ENCODE assay signal across 13 mouse cellular contexts in the genomic region with DNA sequence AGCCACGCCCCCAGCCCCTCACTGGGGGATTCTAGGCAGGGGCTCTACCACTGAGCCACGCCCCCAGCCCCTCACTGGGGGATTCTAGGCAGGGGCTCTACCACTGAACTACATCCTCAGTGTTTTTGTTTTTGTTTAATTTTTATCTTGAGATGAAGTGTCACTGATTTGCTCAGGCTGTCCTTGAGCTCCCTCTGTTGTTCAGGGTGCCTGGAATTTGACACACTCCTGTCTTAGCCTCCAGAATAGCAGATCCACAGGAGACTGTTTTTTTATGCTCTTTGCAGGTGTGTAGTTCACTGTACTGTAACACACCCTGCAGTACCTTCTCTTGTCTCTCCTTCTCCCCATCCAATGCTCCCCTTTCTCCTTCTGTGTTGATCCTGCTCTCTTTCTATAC.
DNase-seq lines count a peak whose midpoint lies in the region; ATAC-seq and TF ChIP-seq lines count a peak whose summit lies in the region.
"Had no signal": no experiment of that assay in that cellular context is flagged by ENCODE, and none has a peak within 500 bp of the region (broad histone marks: within the 10 kb centered on the region; RNA-seq: fewer than 3 reads in every experiment).

No protein-coding gene starts in this region.

- no peaks in the 10 kb centered on the region for H3K4me1 ChIP-seq in intestine, postnatal 0 days (replicated peaks; ENCODE audit: control insufficient read depth, insufficient read depth, low read length)
- H3K4me1 ChIP-seq in intestine, embryonic 16.5 days (ENCODE audit: control insufficient read depth, insufficient read depth, low read length), result no peaks in the 10 kb centered on the region
- H3K4me1 ChIP-seq in lung, adult 2 months (ENCODE audit: control insufficient read depth, insufficient read depth, low read length), result no peaks in the 10 kb centered on the region
- H3K4me1 ChIP-seq in stomach, postnatal 0 days (replicated peaks; ENCODE audit: control insufficient read depth, insufficient read depth), result no peaks in the 10 kb centered on the region
- H3K4me1 ChIP-seq: limb, embryonic 10.5 days; midbrain, embryonic 12.5 days had no signal

- H3K9me3 ChIP-seq in intestine, postnatal 0 days (ENCODE audit: control insufficient read depth), result no peaks in the 10 kb centered on the region
- no peaks in the 10 kb centered on the region for H3K9me3 ChIP-seq in intestine, embryonic 16.5 days (ENCODE audit: control insufficient read depth, low read length)
- H3K9me3 ChIP-seq in stomach, postnatal 0 days (ENCODE audit: control insufficient read depth, low read length), result no peaks in the 10 kb centered on the region
- H3K9me3 ChIP-seq: embryonic facial prominence, embryonic 15.5 days; forebrain, embryonic 15.5 days; limb, embryonic 10.5 days; midbrain, embryonic 12.5 days; neural tube, embryonic 13.5 days had no signal

- H3K27ac ChIP-seq in intestine, postnatal 0 days (ENCODE audit: low read depth, low read length), result no peak overlapping the region
- no peak overlapping the region for H3K27ac ChIP-seq in intestine, embryonic 16.5 days (ENCODE audit: low read length)
- H3K27ac ChIP-seq in stomach, postnatal 0 days (replicated peaks), result no peak overlapping the region
- H3K27ac ChIP-seq: embryonic facial prominence, embryonic 15.5 days; forebrain, embryonic 15.5 days; limb, embryonic 10.5 days; midbrain, embryonic 12.5 days; neural tube, embryonic 13.5 days had no signal

- no peaks in the 10 kb centered on the region for H3K36me3 ChIP-seq in intestine, postnatal 0 days (ENCODE audit: control insufficient read depth, insufficient read depth)
- H3K36me3 ChIP-seq in intestine, embryonic 16.5 days (ENCODE audit: control insufficient read depth, insufficient read depth, low read length), result no peaks in the 10 kb centered on the region
- no peaks in the 10 kb centered on the region for H3K36me3 ChIP-seq in stomach, postnatal 0 days (ENCODE audit: control insufficient read depth, insufficient read depth, low read length)
- H3K36me3 ChIP-seq: embryonic facial prominence, embryonic 15.5 days; forebrain, embryonic 15.5 days; limb, embryonic 10.5 days; midbrain, embryonic 12.5 days; neural tube, embryonic 13.5 days had no signal

- TF ChIP-seq EP300 in stomach, postnatal 0 days (optimal IDR thresholded peaks at IDR 0.05), result no peak

- no peak overlapping the region for H3K4me2 ChIP-seq in intestine, postnatal 0 days (replicated peaks; ENCODE audit: low read depth)
- no peak overlapping the region for H3K4me2 ChIP-seq in intestine, embryonic 16.5 days (ENCODE audit: low read depth, low read length)
- no peak overlapping the region for H3K4me2 ChIP-seq in stomach, postnatal 0 days (replicated peaks; ENCODE audit: low read depth)
- H3K4me2 ChIP-seq: embryonic facial prominence, embryonic 15.5 days; forebrain, embryonic 15.5 days; midbrain, embryonic 12.5 days; neural tube, embryonic 13.5 days had no signal

- no peak for ATAC-seq in intestine, postnatal 0 days
- ATAC-seq in intestine, embryonic 16.5 days, result no peak
- no peak for ATAC-seq in stomach, postnatal 0 days (ENCODE audit: low FRiP score, low TSS enrichment)
- ATAC-seq in megakaryocyte-erythroid progenitor cell, adult 5-6 weeks (replicated peaks; ENCODE audit: low FRiP score, low TSS enrichment, poor library complexity, severe bottlenecking), result no peak
- ATAC-seq: forebrain, embryonic 15.5 days had no signal

- no peaks in the 10 kb centered on the region for H3K27me3 ChIP-seq in intestine, postnatal 0 days (replicated peaks; ENCODE audit: control insufficient read depth, insufficient read depth, low read length)
- H3K27me3 ChIP-seq in intestine, embryonic 16.5 days (replicated peaks; ENCODE audit: control insufficient read depth, insufficient read depth, low read length), result no peaks in the 10 kb centered on the region
- H3K27me3 ChIP-seq in stomach, postnatal 0 days (ENCODE audit: control insufficient read depth, insufficient read depth, low read length), result no peaks in the 10 kb centered on the region
- H3K27me3 ChIP-seq: embryonic facial prominence, embryonic 15.5 days; forebrain, embryonic 15.5 days; midbrain, embryonic 12.5 days; neural tube, embryonic 13.5 days had no signal

- 82% methylated on average over 2 of the region's 2 CpGs for WGBS in intestine, postnatal 0 days
- 80% methylated on average over 2 of the region's 2 CpGs for WGBS in intestine, embryonic 16.5 days
- WGBS in lung, adult 2 months, result 67% methylated on average over 2 of the region's 2 CpGs
- 71% methylated on average over 2 of the region's 2 CpGs for WGBS in stomach, postnatal 0 days

- no peak overlapping the region for H3K4me3 ChIP-seq in intestine, postnatal 0 days (ENCODE audit: low read depth, low read length)
- no peak overlapping the region for H3K4me3 ChIP-seq in intestine, embryonic 16.5 days (ENCODE audit: low read length)
- no peak overlapping the region for H3K4me3 ChIP-seq in lung, adult 2 months (replicated peaks; ENCODE audit: extremely low read depth, low read depth, low read length)
- no peak overlapping the region for H3K4me3 ChIP-seq in stomach, postnatal 0 days (ENCODE audit: low read depth, low read length)
- H3K4me3 ChIP-seq: embryonic facial prominence, embryonic 15.5 days; forebrain, embryonic 15.5 days; limb, embryonic 10.5 days; midbrain, embryonic 12.5 days; neural tube, embryonic 13.5 days had no signal

- peak; percentile 20 for DNase-seq in lung, postnatal 36 days
- no peak for DNase-seq in lung, adult 2 months
- DNase-seq in R1 (ENCODE audit: low read depth, low spot score), result peak; percentile 27
- DNase-seq in stomach, postnatal 0 days (ENCODE audit: low spot score), result no peak
- DNase-seq: gastrocnemius, postnatal 25 days had no signal

- no peak for TF ChIP-seq POLR2A in lung, adult 2 months (IDR thresholded peaks at IDR 0.05; ENCODE audit: borderline replicate concordance, extremely low read depth, low read depth, low read length)

- H3K9ac ChIP-seq in intestine, postnatal 0 days (ENCODE audit: low read depth, low read length), result no peak overlapping the region
- no peak overlapping the region for H3K9ac ChIP-seq in intestine, embryonic 16.5 days (ENCODE audit: low read depth, low read length)
- H3K9ac ChIP-seq in stomach, postnatal 0 days (ENCODE audit: low read length), result no peak overlapping the region
- H3K9ac ChIP-seq: embryonic facial prominence, embryonic 15.5 days; forebrain, embryonic 15.5 days; midbrain, embryonic 12.5 days; neural tube, embryonic 13.5 days had no signal

- peak; percentile 47 for TF ChIP-seq CTCF in intestine, postnatal 0 days (IDR thresholded peaks at IDR 0.05; ENCODE audit: low read depth)
- no peak for TF ChIP-seq CTCF in lung, adult 2 months (IDR thresholded peaks at IDR 0.05; ENCODE audit: insufficient read depth, low read length)
- TF ChIP-seq CTCF in stomach, postnatal 0 days (IDR thresholded peaks at IDR 0.05; ENCODE audit: low read depth), result peak; percentile 51

Comparison
In these comparisons a context has a peak if more than half of its experiments do, and no peak if none do; other contexts are left out.
1. DNase-seq: peak in lung, postnatal 36 days (single experiment) and R1 (single experiment); none in lung, adult 2 months (single experiment) and stomach, postnatal 0 days (single experiment).